Mouse (Mus musculus): ENCODE data around the gene Farsa.

DNA sequence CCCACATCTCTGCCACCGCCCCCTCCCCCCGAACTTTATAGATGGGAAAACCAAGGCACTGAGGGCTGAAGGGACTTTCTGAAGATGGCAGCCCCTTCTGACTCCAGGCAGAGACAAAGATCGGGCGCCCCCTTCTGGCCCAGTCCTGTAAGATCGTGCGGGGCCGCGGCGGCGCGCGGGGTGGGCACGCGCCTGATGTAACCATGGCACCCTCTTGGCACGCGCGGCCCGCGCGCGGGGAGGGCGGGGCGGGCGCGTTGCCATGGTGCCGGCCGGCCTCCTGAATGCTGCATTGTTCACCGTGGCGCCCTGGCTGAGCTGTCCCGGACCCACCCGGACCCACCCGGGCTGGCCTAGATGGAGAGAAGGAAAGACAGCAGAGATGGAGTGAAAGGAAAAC is 45.9 kb upstream of the Farsa start:
- peak; percentile 64; the same call in 1 of the 2 replicates for TF ChIP-seq CTCF (IDR thresholded peaks at IDR 0.05; ENCODE audit: control insufficient read depth, insufficient read depth, low read length)
- no peak for TF ChIP-seq POLR2A (IDR thresholded peaks at IDR 0.05; ENCODE audit: borderline replicate concordance, control insufficient read depth, low read depth, low read length)

All from bone marrow, adult 2 months (tissue).